Mouse (Mus musculus) heart, embryonic 15.5 days (tissue): ENCODE measurements around the gene Gm10974. TPM values are rescaled to one million over a fixed set of nuclear protein-coding genes. Genes with fewer than 3 reads are reported as not detected.

ENCODE experiments used
- ATAC-seq: fragments of 200-750 bp; cut with Nextera tagmentation; replicated peaks from 2 replicates; pipeline ENCODE4 v1.8.0; 2017; ENCODE audit warnings: low read depth, moderate TSS enrichment; ENCODE audit not compliant: insufficient number of reproducible peaks, insufficient read depth, low FRiP score
- H3K27ac ChIP-seq: fragments of 300-500 bp; sonication (generic); 2 replicates; pipeline ENCODE4 v1.5.1; 2015; ENCODE audit warnings: mild to moderate bottlenecking, inconsistent platforms
- H3K27me3 ChIP-seq: fragments of 300-500 bp; sonication (generic); 2 replicates; pipeline ENCODE4 v1.6.1; 2015; ENCODE audit warnings: inconsistent platforms
- H3K36me3 ChIP-seq: fragments of 300-500 bp; sonication (generic); 2 replicates; pipeline ENCODE4 v1.6.1; 2015; ENCODE audit warnings: mild to moderate bottlenecking, inconsistent platforms
- H3K4me1 ChIP-seq: fragments of 300-500 bp; sonication (generic); replicated peaks from 2 replicates; pipeline ENCODE4 v1.6.1; 2015; ENCODE audit warnings: inconsistent platforms
- H3K4me2 ChIP-seq: fragments of 300-500 bp; sonication (generic); 2 replicates; pipeline ENCODE4 v1.6.1; 2015; ENCODE audit warnings: inconsistent platforms, mild to moderate bottlenecking, moderate library complexity
- H3K4me3 ChIP-seq: fragments of 300-500 bp; sonication (generic); 2 replicates; pipeline ENCODE4 v1.5.1; 2015; ENCODE audit warnings: mild to moderate bottlenecking, inconsistent platforms
- H3K9ac ChIP-seq: fragments of 300-500 bp; sonication (generic); 2 replicates; pipeline ENCODE4 v1.6.1; 2015; ENCODE audit warnings: mild to moderate bottlenecking, inconsistent platforms
- H3K9me3 ChIP-seq: fragments of 300-500 bp; sonication (generic); replicated peaks from 2 replicates; pipeline ENCODE4 v1.6.1; 2016; ENCODE audit warnings: inconsistent platforms
- WGBS: fragments of 180-500 bp; shearing (Covaris S2); methylation state at CpG from one replicate; pipeline ENCODE4 v1.1.7; 2015; ENCODE audit warnings: mixed read lengths; 5-methylcytosine and 5-hydroxymethylcytosine counted together
- microRNA-seq: library from miRNA; unstranded; fragments of <30 nt; microRNA quantifications from one replicate; pipeline ENCODE4, GENCODE M21; 2016
- polyA plus RNA-seq: library from polyadenylated mRNA; unstranded; fragments of >200 nt; fragmentation: Nextera tagmentation; extraction: Ambion mirVana; gene quantifications from 2 replicates; pipeline ENCODE4 v1.2.1, GENCODE M21; 2015

The Gm10974 gene
- polyA plus RNA-seq, 1 experiment from 2014 or later, result not detected

DNA sequence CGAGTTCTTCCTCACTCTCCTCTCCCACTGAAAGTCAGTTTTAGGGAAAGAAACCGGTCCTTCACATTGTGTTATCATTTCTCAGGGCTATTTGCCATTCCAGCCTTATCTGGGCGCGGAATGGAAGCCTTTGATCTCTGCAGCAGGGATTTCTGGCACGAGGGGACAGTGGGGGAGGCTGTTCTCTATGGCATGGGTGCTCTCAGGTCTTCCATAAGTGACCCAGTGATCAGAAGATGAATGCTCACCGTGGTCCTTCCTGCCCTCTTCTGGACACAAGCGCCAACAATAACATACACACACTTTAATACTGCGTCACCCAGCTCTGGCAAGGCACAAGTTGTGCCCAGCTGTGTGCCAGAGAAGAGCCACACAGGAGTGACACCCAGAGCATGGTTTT is 41.3 kb downstream of the Gm10974 start:
- no peak overlapping the region for H3K4me3 ChIP-seq
- H3K9ac ChIP-seq, result no peak overlapping the region
- peaks cover 26% of the 10 kb centered on the region for H3K4me1 ChIP-seq
- 47% methylated on average over 8 of the region's 8 CpGs for WGBS
- 0 out of 2 replicates have a peak, but pooled peaks cover 3% of the 10 kb centered on the region for H3K27me3 ChIP-seq
- H3K36me3 ChIP-seq, result no peaks in the 10 kb centered on the region
- no peak overlapping the region for H3K4me2 ChIP-seq
- no peaks in the 10 kb centered on the region for H3K9me3 ChIP-seq
- no peak overlapping the region for H3K27ac ChIP-seq
- ATAC-seq, result no peak

GRCm38 (mm10) chr7:66409433-66409832 is 43.7 kb downstream of the Gm10974 start:
- ATAC-seq, result no peak
- peaks cover 29% of the 10 kb centered on the region for H3K4me1 ChIP-seq
- 68% methylated on average over 6 of the region's 6 CpGs for WGBS
- H3K27ac ChIP-seq, result no peak overlapping the region
- no peak overlapping the region for H3K9ac ChIP-seq
- no peaks in the 10 kb centered on the region for H3K36me3 ChIP-seq
- H3K9me3 ChIP-seq, result no peaks in the 10 kb centered on the region
- 0 out of 2 replicates have a peak, but pooled peaks cover 6% of the 10 kb centered on the region for H3K27me3 ChIP-seq
- H3K4me2 ChIP-seq, result no peak overlapping the region
- H3K4me3 ChIP-seq, result no peak overlapping the region

- Histone ChIP-seq H3K9ac (no peak overlapping the region), H3K27ac (no peak overlapping the region), H3K4me3 (no peak overlapping the region), H3K4me1 (peaks cover 7% of the 10 kb centered on the region), H3K9me3 (no peaks in the 10 kb centered on the region), H3K4me2 (no peak overlapping the region), H3K36me3 (no peaks in the 10 kb centered on the region), H3K27me3 (0 out of 2 replicates have a peak, but pooled peaks cover 6% of the 10 kb centered on the region)
- no peak for ATAC-seq
- 83% methylated on average over 7 of the region's 7 CpGs for WGBS
These were observed 47.4 kb downstream of the Gm10974 start for GRCm38 (mm10) chr7:66413093-66413492.

GRCm38 (mm10) chr7:66416829-66417228 is 51.1 kb downstream of the Gm10974 start:
- Histone ChIP-seq H3K4me3 (no peak overlapping the region), H3K36me3 (no peaks in the 10 kb centered on the region), H3K9ac (no peak overlapping the region), H3K27ac (no peak overlapping the region), H3K27me3 (0 out of 2 replicates have a peak, but pooled peaks cover 9% of the 10 kb centered on the region), H3K9me3 (no peaks in the 10 kb centered on the region), H3K4me1 (peaks cover 7% of the 10 kb centered on the region), H3K4me2 (no peak overlapping the region)
- WGBS, result 60% methylated on average over 4 of the region's 4 CpGs
- ATAC-seq, result no peak

GRCm38 (mm10) chr7:66418981-66419380 is 53.3 kb downstream of the Gm10974 start:
- H3K27ac ChIP-seq, result no peak overlapping the region
- no peak overlapping the region for H3K4me2 ChIP-seq
- H3K4me3 ChIP-seq, result no peak overlapping the region
- H3K27me3 ChIP-seq, result peaks cover 8% of the 10 kb centered on the region; the same call in 1 of the 2 replicates
- no peak for ATAC-seq
- no peaks in the 10 kb centered on the region for H3K36me3 ChIP-seq
- H3K4me1 ChIP-seq, result no peaks in the 10 kb centered on the region
- 49% methylated on average over 12 of the region's 12 CpGs for WGBS
- H3K9me3 ChIP-seq, result no peaks in the 10 kb centered on the region
- no peak overlapping the region for H3K9ac ChIP-seq

DNA sequence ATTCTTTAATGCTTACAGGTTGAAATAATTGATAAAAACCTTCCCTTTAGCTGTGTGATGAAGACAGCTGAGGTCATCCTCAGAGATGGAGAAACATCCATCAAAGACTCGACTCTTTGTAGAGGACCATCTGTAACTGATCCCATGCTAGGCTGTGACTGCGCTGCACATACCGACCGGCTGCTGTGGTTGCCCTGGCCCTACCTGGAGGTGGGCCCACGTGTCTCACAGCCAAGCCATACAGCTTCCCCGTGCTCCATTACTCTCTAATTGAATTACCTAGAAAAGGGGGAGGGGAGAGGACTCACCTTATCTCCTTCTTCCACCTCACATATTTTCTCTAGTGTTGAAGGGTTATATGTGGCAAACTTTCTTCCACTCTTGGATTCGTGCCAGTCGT is 56.2 kb downstream of the Gm10974 start:
- 68% methylated on average over 8 of the region's 8 CpGs for WGBS
- no peak for ATAC-seq
- Histone ChIP-seq H3K9ac (no peak overlapping the region), H3K36me3 (no peaks in the 10 kb centered on the region), H3K27ac (no peak overlapping the region), H3K4me2 (no peak overlapping the region), H3K9me3 (no peaks in the 10 kb centered on the region), H3K27me3 (peaks cover 32% of the 10 kb centered on the region), H3K4me1 (peaks cover 2% of the 10 kb centered on the region), H3K4me3 (no peak overlapping the region)

- 1% methylated on average over 23 of the region's 23 CpGs for WGBS
- H3K9ac ChIP-seq, result 0 out of 2 replicates have a peak overlapping the region, but pooled peaks have one; percentile 47
- no peak overlapping the region for H3K27ac ChIP-seq
- ATAC-seq, result peak; percentile 28; the same call in 1 of the 2 replicates
- H3K4me2 ChIP-seq, result peak overlapping the region; percentile 93
- peak overlapping the region; percentile 57 for H3K4me3 ChIP-seq
- peaks cover 53% of the 10 kb centered on the region for H3K27me3 ChIP-seq
- H3K36me3 ChIP-seq, result no peaks in the 10 kb centered on the region
- H3K9me3 ChIP-seq, result no peaks in the 10 kb centered on the region
- H3K4me1 ChIP-seq, result peaks cover 14% of the 10 kb centered on the region
These were observed 61.3 kb downstream of the Gm10974 start for GRCm38 (mm10) chr7:66427053-66427436.

GRCm38 (mm10) chr7:66427437-66428161 is 61.9 kb downstream of the Gm10974 start, which contains the start of gene Aldh1a3:
Gene Aldh1a3 (minus strand): TSS chr7:66427517.
- H3K27ac ChIP-seq, result no peak within 1 kb of the TSS
- peak within 1 kb of the TSS; percentile 47 for H3K9ac ChIP-seq
- peak within 1 kb of the TSS; percentile 93 for H3K4me2 ChIP-seq
- under 1% methylated on average over 55 of the region's 56 CpGs for WGBS
- peaks cover 14% of the 10 kb centered on the region for H3K4me1 ChIP-seq
- peaks cover 53% of the 10 kb centered on the region for H3K27me3 ChIP-seq
- H3K4me3 ChIP-seq, result peak within 1 kb of the TSS; percentile 57
- no peaks in the 10 kb centered on the region for H3K9me3 ChIP-seq
- ATAC-seq, result peak; percentile 78
- no peaks in the 10 kb centered on the region for H3K36me3 ChIP-seq

GRCm38 (mm10) chr7:66434453-66434935 is 68.8 kb downstream of the Gm10974 start:
- 37% methylated on average over 10 of the region's 10 CpGs for WGBS
- Histone ChIP-seq H3K4me3 (no peak overlapping the region), H3K36me3 (no peaks in the 10 kb centered on the region), H3K27me3 (0 out of 2 replicates have a peak, but pooled peaks cover 4% of the 10 kb centered on the region), H3K9me3 (no peaks in the 10 kb centered on the region), H3K9ac (no peak overlapping the region), H3K4me1 (peaks cover 8% of the 10 kb centered on the region), H3K27ac (no peak overlapping the region), H3K4me2 (no peak overlapping the region)
- ATAC-seq, result no peak

Small RNA genes within 50 kb of the gene (microRNA-seq; reads per million reads assigned to microRNA genes)
- not detected for gene Mir7057

Other genes with a start within 250 kb of the Gm10974 start
- gene Lrrk1, start 22.4 kb downstream of the Gm10974 start, polyA plus RNA-seq, result 7.8 and 10.9 TPM in 2 replicates
- 1.0 and 2.4 TPM in 2 replicates for gene Aldh1a3, start 61.6 kb downstream of the Gm10974 start, polyA plus RNA-seq